Mouse (Mus musculus): ENCODE results near the gene Wfikkn2. TPM values are rescaled to one million over a fixed set of nuclear protein-coding genes. Genes with fewer than 3 reads are reported as not detected.

Wfikkn2 gene
- total RNA-seq, 2 experiments from 2014 or later: 2.0 TPM

GRCm38 (mm10) chr11:94221257-94221656, 24.5 kb downstream of the Wfikkn2 start:
- no peak for DNase-seq

- no peak for DNase-seq
Observed at GRCm38 (mm10) chr11:94216247-94216646, 29.6 kb downstream of the Wfikkn2 start.

- DNase-seq: no peak
Observed at GRCm38 (mm10) chr11:94215581-94215980, 30.2 kb downstream of the Wfikkn2 start.

GRCm38 (mm10) chr11:94213735-94214594, 31.8 kb downstream of the Wfikkn2 start:
- no peak for DNase-seq

- no peak for DNase-seq
Observed at GRCm38 (mm10) chr11:94212997-94213396, 32.8 kb downstream of the Wfikkn2 start.

- no peak for DNase-seq
Observed at GRCm38 (mm10) chr11:94212489-94212836, 33.3 kb downstream of the Wfikkn2 start.

GRCm38 (mm10) chr11:94211651-94212488, 33.9 kb downstream of the Wfikkn2 start:
- peak; percentile 84 for DNase-seq

GRCm38 (mm10) chr11:94211124-94211603, 34.6 kb downstream of the Wfikkn2 start, which contains the start of gene Tob1:
TSS of gene Tob1 (plus strand) at chr11:94211454.
- DNase-seq: peak; percentile 98

GRCm38 (mm10) chr11:94210191-94211086, 35.4 kb downstream of the Wfikkn2 start:
- peak; percentile 89 for DNase-seq

GRCm38 (mm10) chr11:94209695-94210131, 36.1 kb downstream of the Wfikkn2 start:
- DNase-seq: no peak

- DNase-seq: no peak
Observed at GRCm38 (mm10) chr11:94208811-94209675, 36.8 kb downstream of the Wfikkn2 start.

- no peak for DNase-seq
Observed at GRCm38 (mm10) chr11:94206398-94207114, 39.2 kb downstream of the Wfikkn2 start.

GRCm38 (mm10) chr11:94203066-94203465, 42.7 kb downstream of the Wfikkn2 start:
- no peak for DNase-seq

GRCm38 (mm10) chr11:94202106-94202505, 43.7 kb downstream of the Wfikkn2 start:
- DNase-seq: no peak

- no peak for DNase-seq
Observed at GRCm38 (mm10) chr11:94200422-94200821, 45.4 kb downstream of the Wfikkn2 start.

- no peak for DNase-seq
Observed at GRCm38 (mm10) chr11:94199771-94200170, 46.0 kb downstream of the Wfikkn2 start.

- no peak for DNase-seq
Observed at GRCm38 (mm10) chr11:94198405-94199146, 47.2 kb downstream of the Wfikkn2 start.

GRCm38 (mm10) chr11:94196311-94196710, 49.5 kb downstream of the Wfikkn2 start:
- DNase-seq: no peak

GRCm38 (mm10) chr11:94193109-94193508, 52.7 kb downstream of the Wfikkn2 start:
- DNase-seq: no peak

GRCm38 (mm10) chr11:94190665-94191064, 55.1 kb downstream of the Wfikkn2 start:
- no peak for DNase-seq
